Comparison of ENCODE assay signal across 19 mouse cellular contexts in the genomic region with DNA sequence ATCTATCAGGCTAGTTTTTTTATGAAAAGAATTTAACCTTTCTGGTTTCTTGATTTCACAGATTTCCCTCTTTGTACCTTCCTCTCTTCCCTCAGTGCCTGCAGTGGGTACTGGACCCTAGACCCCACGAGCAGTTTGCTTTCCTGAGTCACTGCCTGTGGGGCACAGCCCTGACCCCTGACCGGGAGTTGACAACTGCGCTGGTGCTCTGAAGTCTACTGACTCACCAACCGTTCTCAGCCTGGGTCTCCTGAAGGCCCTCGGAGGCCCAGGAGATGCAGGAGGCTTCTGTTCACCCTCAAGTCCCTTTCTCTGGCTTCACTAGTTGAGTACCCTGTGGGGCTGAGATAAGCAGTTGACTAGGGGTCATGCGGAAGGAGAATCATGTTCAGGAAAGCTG. TPM values are rescaled to one million over a fixed set of nuclear protein-coding genes. Genes with fewer than 3 reads are reported as not detected.
A peak's percentile ranks its signal among the peaks of the same experiment; 100 is the strongest.
DNase-seq lines count a peak whose midpoint lies in the region; ATAC-seq and TF ChIP-seq lines count a peak whose summit lies in the region.
"Had no signal": no experiment of that assay in that cellular context is flagged by ENCODE, and none has a peak within 500 bp of the region (broad histone marks: within the 10 kb centered on the region; RNA-seq: fewer than 3 reads in every experiment).

No protein-coding gene starts in this region.

- H3K9ac ChIP-seq in liver, embryonic 11.5 days (ENCODE audit: low read depth, low read length), result no peak overlapping the region; the same call in 1 of the 2 replicates
- no peak overlapping the region; the same call in 1 of the 2 replicates for H3K9ac ChIP-seq in liver, embryonic 14.5 days (replicated peaks)
- H3K9ac ChIP-seq: heart, embryonic 12.5 days had no signal

- WGBS in liver, embryonic 11.5 days, result 69% methylated on average over 6 of the region's 6 CpGs
- WGBS in liver, embryonic 14.5 days (ENCODE audit: insufficient replicate concordance), result 31% methylated on average over 6 of the region's 6 CpGs

- TF ChIP-seq EP300 in liver, embryonic 14.5 days (IDR thresholded peaks at IDR 0.05; ENCODE audit: low read depth), result no peak

- peaks cover 54% of the 10 kb centered on the region for H3K36me3 ChIP-seq in liver, embryonic 11.5 days (ENCODE audit: control insufficient read depth, insufficient read depth, low read length)
- H3K36me3 ChIP-seq in liver, embryonic 14.5 days (replicated peaks; ENCODE audit: control insufficient read depth, insufficient read depth, low read depth), result peaks cover 58% of the 10 kb centered on the region

- no peak for TF ChIP-seq CTCF in liver, embryonic 14.5 days (IDR thresholded peaks at IDR 0.05; ENCODE audit: low read depth)

- H3K4me1 ChIP-seq in liver, embryonic 11.5 days (replicated peaks; ENCODE audit: control insufficient read depth, insufficient read depth, low read length), result peaks cover 33% of the 10 kb centered on the region
- peaks cover 30 to 35% of the 10 kb centered on the region in 2 experiments for H3K4me1 ChIP-seq in liver, embryonic 14.5 days (replicated peaks; ENCODE audit: control insufficient read depth in 2 of 2, insufficient read depth in 2 of 2, low read length in 1 of 2)
- H3K4me1 ChIP-seq: embryonic facial prominence, embryonic 10.5 days; heart, embryonic 12.5 days had no signal

- no peaks in the 10 kb centered on the region for H3K9me3 ChIP-seq in liver, embryonic 11.5 days (ENCODE audit: control insufficient read depth, low read length)
- no peaks in the 10 kb centered on the region for H3K9me3 ChIP-seq in liver, embryonic 14.5 days (ENCODE audit: control insufficient read depth, low read length)
- H3K9me3 ChIP-seq: embryonic facial prominence, embryonic 10.5 days; heart, embryonic 12.5 days had no signal

- peak; percentile 45 for DNase-seq in adrenal gland, adult 2 months
- no peak for DNase-seq in adrenal gland, postnatal 10 days
- no peak for DNase-seq in liver, embryonic 11.5 days (ENCODE audit: low spot score)
- DNase-seq in liver, result no peak
- DNase-seq in liver, embryonic 14.5 days (ENCODE audit: low read depth in 3 of 3, low spot score in 3 of 3), result no peak
- no peak for DNase-seq in layer of hippocampus, postnatal 14 days (ENCODE audit: low spot score in 2 of 2)
- DNase-seq in layer of hippocampus, adult 11-12 months (ENCODE audit: low spot score), result no peak
- DNase-seq: cerebellum, adult 2 months; cerebellum, postnatal 10 days; gastrocnemius, adult 2 months; gastrocnemius, postnatal 25 days had no signal

- peak overlapping the region; percentile 23 for H3K4me2 ChIP-seq in liver, embryonic 11.5 days
- H3K4me2 ChIP-seq in liver, embryonic 14.5 days (ENCODE audit: low read depth), result no peak overlapping the region
- H3K4me2 ChIP-seq: heart, embryonic 12.5 days had no signal

- 0 out of 2 replicates have a peak, but pooled peaks have one; percentile 23 for ATAC-seq in liver, embryonic 11.5 days (replicated peaks; ENCODE audit: low FRiP score)
- ATAC-seq in liver, embryonic 14.5 days (ENCODE audit: insufficient read depth), result no peak
- ATAC-seq: forebrain, embryonic 14.5 days; hindbrain, embryonic 16.5 days; inflammation-experienced regulatory T-cells, adult 6 months had no signal

- H3K27ac ChIP-seq in liver, embryonic 11.5 days (ENCODE audit: low read depth, low read length), result peak overlapping the region; percentile 94
- peak overlapping the region; percentile 68; the same call in 1 of the 2 replicates for H3K27ac ChIP-seq in liver, embryonic 14.5 days
- H3K27ac ChIP-seq: embryonic facial prominence, embryonic 10.5 days; gastrocnemius, adult 2 months had no signal

- no peak overlapping the region for H3K4me3 ChIP-seq in liver, embryonic 11.5 days (ENCODE audit: low read depth, low read length)
- no peak overlapping the region for H3K4me3 ChIP-seq in liver, embryonic 14.5 days (ENCODE audit: insufficient read depth in 1 of 2, low read depth in 2 of 2, low read length in 2 of 2)
- H3K4me3 ChIP-seq: embryonic facial prominence, embryonic 10.5 days; gastrocnemius, adult 2 months; heart, embryonic 12.5 days had no signal

- no peaks in the 10 kb centered on the region for H3K27me3 ChIP-seq in liver, embryonic 11.5 days (replicated peaks; ENCODE audit: control insufficient read depth, insufficient read depth, low read length)
- H3K27me3 ChIP-seq in liver, embryonic 14.5 days (ENCODE audit: control insufficient read depth, insufficient read depth, low read length), result no peaks in the 10 kb centered on the region
- H3K27me3 ChIP-seq: heart, embryonic 12.5 days had no signal

RNA-seq across cellular contexts. Expression of a gene that starts 10.5 kb away (rescaled TPM):
- 10 to 100 TPM; 25.8 to 37.8 TPM for total RNA-seq in adrenal gland, adult 2 months (2021)
- 17.4 and 17.5 TPM in 2 replicates for polyA plus RNA-seq in adrenal gland, adult 2 months (2012; rRNA removed)
- 10 to 100 TPM; 40.8 to 52.4 TPM for total RNA-seq in adrenal gland, postnatal 10 days (2021)
- 12.8 and 13.8 TPM in 2 replicates for polyA plus RNA-seq in liver, embryonic 11.5 days (2014; fragmentation: Nextera tagmentation; extraction: Ambion mirVana)
- polyA plus RNA-seq in liver, embryonic 14.5 days (2012; rRNA removed), result 7.3 and 10.0 TPM in 2 replicates
- polyA plus RNA-seq in liver, embryonic 14.5 days (2014; fragmentation: Nextera tagmentation; extraction: Ambion mirVana), result 4.8 and 5.2 TPM in 2 replicates
- 10 to 100 TPM; 17.3 to 18.1 TPM for total RNA-seq in layer of hippocampus, postnatal 14 days (2021)

RNA-seq across cellular contexts. Expression of a gene that starts 18.7 kb away (rescaled TPM):
- total RNA-seq in adrenal gland, adult 2 months (2021), result 10 to 100 TPM; 39.6 to 57.8 TPM
- 80.6 and 81.8 TPM in 2 replicates for polyA plus RNA-seq in adrenal gland, adult 2 months (2012; rRNA removed)
- total RNA-seq in adrenal gland, postnatal 10 days (2021), result 10 to 100 TPM; 54.3 to 56.1 TPM
- 53.9 and 61.2 TPM in 2 replicates for polyA plus RNA-seq in liver, embryonic 11.5 days (2014; fragmentation: Nextera tagmentation; extraction: Ambion mirVana)
- polyA plus RNA-seq in liver, embryonic 14.5 days (2012; rRNA removed), result 15.4 and 15.5 TPM in 2 replicates
- polyA plus RNA-seq in liver, embryonic 14.5 days (2014; fragmentation: Nextera tagmentation; extraction: Ambion mirVana), result 21.6 and 25.9 TPM in 2 replicates
- total RNA-seq in layer of hippocampus, postnatal 14 days (2021), result 100 to 1,000 TPM; 159 to 180 TPM

RNA-seq across cellular contexts. Expression of a gene that starts 29.1 kb away (rescaled TPM):
- total RNA-seq in adrenal gland, adult 2 months (2021), result 10 to 100 TPM; 32.0 to 39.7 TPM
- polyA plus RNA-seq in adrenal gland, adult 2 months (2012; rRNA removed), result 19.9 and 20.8 TPM in 2 replicates
- 10 to 100 TPM; 44.3 to 48.8 TPM for total RNA-seq in adrenal gland, postnatal 10 days (2021)
- polyA plus RNA-seq in liver, embryonic 11.5 days (2014; fragmentation: Nextera tagmentation; extraction: Ambion mirVana), result 12.8 and 17.4 TPM in 2 replicates
- 5.2 and 5.5 TPM in 2 replicates for polyA plus RNA-seq in liver, embryonic 14.5 days (2012; rRNA removed)
- 3.8 and 5.4 TPM in 2 replicates for polyA plus RNA-seq in liver, embryonic 14.5 days (2014; fragmentation: Nextera tagmentation; extraction: Ambion mirVana)
- total RNA-seq in layer of hippocampus, postnatal 14 days (2021), result 10 to 100 TPM; 25.5 to 29.3 TPM

RNA-seq across cellular contexts. Expression of a gene that starts 47.4 kb away (rescaled TPM):
- under 1 TPM; 0.07 to 0.14 TPM for total RNA-seq in adrenal gland, adult 2 months (2021)
- polyA plus RNA-seq in adrenal gland, adult 2 months (2012; rRNA removed), result 0.46 and 0.48 TPM in 2 replicates
- under 1 TPM; 0.24 to 0.61 TPM for total RNA-seq in adrenal gland, postnatal 10 days (2021)
- 0.12 and 0.26 TPM in 2 replicates for polyA plus RNA-seq in liver, embryonic 11.5 days (2014; fragmentation: Nextera tagmentation; extraction: Ambion mirVana)
- 0.01 TPM in 2 replicates for polyA plus RNA-seq in liver, embryonic 14.5 days (2012; rRNA removed)
- polyA plus RNA-seq in liver, embryonic 14.5 days (2014; fragmentation: Nextera tagmentation; extraction: Ambion mirVana), result not detected in 2 replicates
- total RNA-seq in layer of hippocampus, postnatal 14 days (2021), result under 1 TPM; 0.60 to 0.98 TPM
- total RNA-seq: gastrocnemius, adult 2 months; gastrocnemius, postnatal 25 days; granulocyte monocyte progenitor cell, adult 5-6 weeks; heart, adult 8-10 months had no signal
- polyA plus RNA-seq: C2C12; heart, embryonic 12.5 days had no signal
